Mouse (Mus musculus): ENCODE data around the gene Nbea. TPM values are rescaled to one million over a fixed set of nuclear protein-coding genes. Genes with fewer than 3 reads are reported as not detected.
A peak's percentile ranks its signal among the peaks of the same experiment; 100 is the strongest.

Gene Nbea
- polyA plus RNA-seq, 1 experiment from 2014 or later, result 25.7 TPM

GRCm38 (mm10) chr3:55889227-55889626, 294.3 kb downstream of the Nbea start:
- H3K9me3 ChIP-seq (ENCODE audit: control insufficient read depth, low read length), result no peaks in the 10 kb centered on the region
- H3K4me2 ChIP-seq, result no peak overlapping the region
- H3K9ac ChIP-seq (ENCODE audit: low read length), result no peak overlapping the region
- no peak overlapping the region for H3K27ac ChIP-seq (ENCODE audit: low read depth, low read length)
- DNase-seq (ENCODE audit: low spot score, missing footprints) (no peak), ATAC-seq (ENCODE audit: low FRiP score) (no peak)
- H3K4me1 ChIP-seq (ENCODE audit: control insufficient read depth, insufficient read depth, low read length), result no peaks in the 10 kb centered on the region
- H3K36me3 ChIP-seq (ENCODE audit: control insufficient read depth, insufficient read depth, low read length), result no peaks in the 10 kb centered on the region
- H3K4me3 ChIP-seq (ENCODE audit: low read depth, low read length), result no peak overlapping the region
- H3K27me3 ChIP-seq (ENCODE audit: control insufficient read depth, insufficient read depth, low read length), result no peaks in the 10 kb centered on the region
- 73% methylated on average over 4 of the region's 4 CpGs for WGBS

GRCm38 (mm10) chr3:55887829-55888210, 295.7 kb downstream of the Nbea start:
- DNase-seq (ENCODE audit: low spot score, missing footprints) (no peak), ATAC-seq (ENCODE audit: low FRiP score) (no peak)
- H3K36me3 ChIP-seq (ENCODE audit: control insufficient read depth, insufficient read depth, low read length), result no peaks in the 10 kb centered on the region

GRCm38 (mm10) chr3:55887193-55887828, 296.2 kb downstream of the Nbea start:
- no peak overlapping the region for H3K27ac ChIP-seq (ENCODE audit: low read depth, low read length)
- no peak overlapping the region for H3K4me2 ChIP-seq
- H3K4me3 ChIP-seq (ENCODE audit: low read depth, low read length), result no peak overlapping the region
- H3K9me3 ChIP-seq (ENCODE audit: control insufficient read depth, low read length), result no peaks in the 10 kb centered on the region
- ATAC-seq (ENCODE audit: low FRiP score) (no peak), DNase-seq (ENCODE audit: low spot score, missing footprints) (no peak)
- 68% methylated on average over 10 of the region's 10 CpGs for WGBS
- no peaks in the 10 kb centered on the region for H3K27me3 ChIP-seq (ENCODE audit: control insufficient read depth, insufficient read depth, low read length)
- H3K4me1 ChIP-seq (ENCODE audit: control insufficient read depth, insufficient read depth, low read length), result no peaks in the 10 kb centered on the region
- H3K36me3 ChIP-seq (ENCODE audit: control insufficient read depth, insufficient read depth, low read length), result no peaks in the 10 kb centered on the region
- H3K9ac ChIP-seq (ENCODE audit: low read length), result no peak overlapping the region

More at GRCm38 (mm10) chr3:55887829-55888210, 295.7 kb downstream of the Nbea start:
- Histone ChIP-seq H3K4me2 (no peak overlapping the region), H3K9ac (ENCODE audit: low read length) (no peak overlapping the region), H3K27me3 (ENCODE audit: control insufficient read depth, insufficient read depth, low read length) (no peaks in the 10 kb centered on the region), H3K4me3 (ENCODE audit: low read depth, low read length) (no peak overlapping the region), H3K9me3 (ENCODE audit: control insufficient read depth, low read length) (no peaks in the 10 kb centered on the region), H3K27ac (ENCODE audit: low read depth, low read length) (no peak overlapping the region), H3K4me1 (ENCODE audit: control insufficient read depth, insufficient read depth, low read length) (no peaks in the 10 kb centered on the region)
- WGBS, result 54% methylated on average over 2 of the region's 2 CpGs

- ATAC-seq (ENCODE audit: low FRiP score) (peak; percentile 59; the same call in 1 of the 2 replicates), DNase-seq (ENCODE audit: low spot score, missing footprints) (no peak)
- H3K4me1 ChIP-seq (ENCODE audit: control insufficient read depth, insufficient read depth, low read length), result no peaks in the 10 kb centered on the region
- no peak overlapping the region for H3K9ac ChIP-seq (ENCODE audit: low read length)
- no peaks in the 10 kb centered on the region for H3K36me3 ChIP-seq (ENCODE audit: control insufficient read depth, insufficient read depth, low read length)
- H3K9me3 ChIP-seq (ENCODE audit: control insufficient read depth, low read length), result no peaks in the 10 kb centered on the region
- no peak overlapping the region for H3K4me3 ChIP-seq (ENCODE audit: low read depth, low read length)
- WGBS, result 72% methylated on average over 5 of the region's 5 CpGs
- H3K27me3 ChIP-seq (ENCODE audit: control insufficient read depth, insufficient read depth, low read length), result no peaks in the 10 kb centered on the region
- no peak overlapping the region for H3K4me2 ChIP-seq
- H3K27ac ChIP-seq (ENCODE audit: low read depth, low read length), result no peak overlapping the region
Observed at GRCm38 (mm10) chr3:55872944-55873924, 310.3 kb downstream of the Nbea start.

GRCm38 (mm10) chr3:55852488-55852887, 331.0 kb downstream of the Nbea start:
- WGBS, result 94% methylated on average over 7 of the region's 7 CpGs
- no peaks in the 10 kb centered on the region for H3K27me3 ChIP-seq (ENCODE audit: control insufficient read depth, insufficient read depth, low read length)
- H3K36me3 ChIP-seq (ENCODE audit: control insufficient read depth, insufficient read depth, low read length), result no peaks in the 10 kb centered on the region
- H3K9ac ChIP-seq (ENCODE audit: low read length), result no peak overlapping the region
- ATAC-seq (ENCODE audit: low FRiP score), result no peak
- H3K4me2 ChIP-seq, result no peak overlapping the region
- no peak overlapping the region for H3K27ac ChIP-seq (ENCODE audit: low read depth, low read length)
- DNase-seq (ENCODE audit: low spot score, missing footprints), result no peak
- no peaks in the 10 kb centered on the region for H3K9me3 ChIP-seq (ENCODE audit: control insufficient read depth, low read length)
- H3K4me3 ChIP-seq (ENCODE audit: low read depth, low read length), result no peak overlapping the region
- no peaks in the 10 kb centered on the region for H3K4me1 ChIP-seq (ENCODE audit: control insufficient read depth, insufficient read depth, low read length)

DNA sequence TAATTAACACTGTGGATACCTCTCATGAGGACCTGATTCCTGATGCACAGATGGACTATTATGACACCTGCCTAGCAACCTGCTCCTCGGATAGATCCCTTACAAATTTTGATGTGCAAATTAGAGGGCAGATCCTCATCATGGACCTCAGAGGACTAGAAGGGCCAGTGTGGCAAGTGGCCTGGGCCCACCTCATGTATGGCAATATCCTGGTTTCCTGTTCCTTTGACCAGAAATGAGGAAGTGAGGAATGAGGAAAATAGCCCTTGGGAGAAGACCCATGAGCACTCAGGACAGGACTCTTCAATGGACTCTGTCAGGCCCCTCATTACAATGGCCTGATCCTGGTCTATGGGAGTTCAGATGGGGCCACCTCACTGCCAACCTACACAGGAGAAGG, 336.4 kb downstream of the Nbea start:
- Histone ChIP-seq H3K27ac (ENCODE audit: low read depth, low read length) (no peak overlapping the region), H3K4me1 (ENCODE audit: control insufficient read depth, insufficient read depth, low read length) (no peaks in the 10 kb centered on the region), H3K27me3 (ENCODE audit: control insufficient read depth, insufficient read depth, low read length) (no peaks in the 10 kb centered on the region), H3K9ac (ENCODE audit: low read length) (no peak overlapping the region), H3K9me3 (ENCODE audit: control insufficient read depth, low read length) (no peaks in the 10 kb centered on the region), H3K36me3 (ENCODE audit: control insufficient read depth, insufficient read depth, low read length) (no peaks in the 10 kb centered on the region), H3K4me3 (ENCODE audit: low read depth, low read length) (no peak overlapping the region), H3K4me2 (no peak overlapping the region)
- DNase-seq (ENCODE audit: low spot score, missing footprints), result no peak
- ATAC-seq (ENCODE audit: low FRiP score), result no peak
- WGBS, result 83% methylated on average over 1 of the region's 1 CpGs

DNA sequence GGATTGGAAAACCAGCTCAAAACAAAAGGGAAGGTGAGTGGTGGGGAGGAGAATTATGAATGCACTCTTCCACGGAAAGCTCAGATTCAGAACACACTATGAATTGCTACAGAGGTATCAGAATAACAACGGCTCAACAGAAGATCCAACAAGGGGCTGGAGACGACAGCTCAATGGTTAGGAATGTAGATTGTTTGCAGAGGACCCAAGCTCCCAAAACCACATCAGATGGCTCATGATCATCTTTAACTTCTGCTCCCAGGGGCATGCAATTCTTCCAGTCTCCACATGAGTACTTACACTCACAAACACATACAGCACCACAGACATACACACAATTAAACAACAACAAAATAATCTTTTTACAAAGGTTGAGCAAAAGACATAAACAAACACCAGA, 346.3 kb downstream of the Nbea start:
- H3K4me1 ChIP-seq (ENCODE audit: control insufficient read depth, insufficient read depth, low read length), result no peaks in the 10 kb centered on the region
- H3K27me3 ChIP-seq (ENCODE audit: control insufficient read depth, insufficient read depth, low read length), result no peaks in the 10 kb centered on the region
- no peak overlapping the region for H3K4me2 ChIP-seq
- no peak overlapping the region for H3K27ac ChIP-seq (ENCODE audit: low read depth, low read length)
- no peak overlapping the region for H3K9ac ChIP-seq (ENCODE audit: low read length)
- no peaks in the 10 kb centered on the region for H3K36me3 ChIP-seq (ENCODE audit: control insufficient read depth, insufficient read depth, low read length)
- DNase-seq (ENCODE audit: low spot score, missing footprints) (no peak), ATAC-seq (ENCODE audit: low FRiP score) (no peak)
- whole genome bisulfite sequencing, result 82% methylated on average over 3 of the region's 3 CpGs
- no peak overlapping the region for H3K4me3 ChIP-seq (ENCODE audit: low read depth, low read length)
- no peaks in the 10 kb centered on the region for H3K9me3 ChIP-seq (ENCODE audit: control insufficient read depth, low read length)

DNA sequence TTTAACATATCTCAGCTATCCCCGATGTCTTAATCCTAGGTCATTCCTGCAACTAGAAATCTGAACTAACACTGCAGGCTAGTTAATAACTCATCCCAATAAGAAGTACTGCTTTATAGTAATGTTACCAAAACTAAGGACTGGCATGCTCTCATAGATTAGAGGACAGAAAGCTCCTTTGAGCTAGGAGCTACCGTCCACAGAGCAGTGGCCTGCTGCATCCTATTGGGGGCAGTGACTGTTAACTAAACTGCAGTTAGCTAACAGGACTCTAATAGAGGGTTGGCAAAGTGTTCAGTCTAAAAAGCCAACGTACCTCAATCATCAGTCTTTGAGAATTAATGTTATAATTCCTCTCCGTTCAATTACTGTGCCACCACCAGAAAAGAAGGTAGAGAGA, 348.3 kb downstream of the Nbea start:
- Histone ChIP-seq H3K27me3 (ENCODE audit: control insufficient read depth, insufficient read depth, low read length) (no peaks in the 10 kb centered on the region), H3K36me3 (ENCODE audit: control insufficient read depth, insufficient read depth, low read length) (no peaks in the 10 kb centered on the region), H3K27ac (ENCODE audit: low read depth, low read length) (no peak overlapping the region), H3K4me2 (no peak overlapping the region), H3K9ac (ENCODE audit: low read length) (no peak overlapping the region), H3K4me1 (ENCODE audit: control insufficient read depth, insufficient read depth, low read length) (no peaks in the 10 kb centered on the region), H3K4me3 (ENCODE audit: low read depth, low read length) (no peak overlapping the region), H3K9me3 (ENCODE audit: control insufficient read depth, low read length) (no peaks in the 10 kb centered on the region)
- ATAC-seq (ENCODE audit: low FRiP score), result no peak
- 72% methylated on average over 4 of the region's 4 CpGs for WGBS
- no peak for DNase-seq (ENCODE audit: low spot score, missing footprints)

GRCm38 (mm10) chr3:55830226-55830625, 353.3 kb downstream of the Nbea start:
- DNase-seq (ENCODE audit: low spot score, missing footprints) (no peak), ATAC-seq (ENCODE audit: low FRiP score) (peak; percentile 69; the same call in 1 of the 2 replicates)
- Histone ChIP-seq H3K4me1 (ENCODE audit: control insufficient read depth, insufficient read depth, low read length) (peaks cover 4% of the 10 kb centered on the region; the same call in 1 of the 2 replicates), H3K27ac (ENCODE audit: low read depth, low read length) (no peak overlapping the region), H3K4me3 (ENCODE audit: low read depth, low read length) (no peak overlapping the region), H3K9ac (ENCODE audit: low read length) (no peak overlapping the region), H3K27me3 (ENCODE audit: control insufficient read depth, insufficient read depth, low read length) (no peaks in the 10 kb centered on the region), H3K9me3 (ENCODE audit: control insufficient read depth, low read length) (no peaks in the 10 kb centered on the region), H3K4me2 (no peak overlapping the region), H3K36me3 (ENCODE audit: control insufficient read depth, insufficient read depth, low read length) (no peaks in the 10 kb centered on the region)
- 82% methylated on average over 5 of the region's 5 CpGs for WGBS

Data from midbrain, embryonic 11.5 days (tissue).